Mouse (Mus musculus): ENCODE data around the gene Ywhae.

The Ywhae gene

DNA sequence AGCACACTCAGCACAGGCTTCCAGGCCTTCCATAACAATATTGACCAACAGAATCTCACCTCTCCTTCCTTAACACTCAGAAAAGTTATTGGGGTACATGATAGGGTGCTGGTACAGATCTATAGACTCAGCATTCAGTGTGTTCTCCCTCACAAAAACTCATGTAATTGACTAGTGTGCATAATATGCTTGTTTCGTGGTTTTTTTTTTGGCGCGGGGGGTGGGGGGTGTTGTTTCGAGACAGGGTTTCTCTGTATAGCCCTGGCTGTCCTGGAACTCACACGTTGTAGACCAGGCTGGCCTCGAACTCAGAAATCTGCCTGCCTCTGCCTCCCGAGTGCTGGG, 5.8 kb downstream of the Ywhae start:
- DNase-seq: no peak

GRCm38 (mm10) chr11:75740204-75740603, 7.5 kb downstream of the Ywhae start:
- no peak for DNase-seq

DNA sequence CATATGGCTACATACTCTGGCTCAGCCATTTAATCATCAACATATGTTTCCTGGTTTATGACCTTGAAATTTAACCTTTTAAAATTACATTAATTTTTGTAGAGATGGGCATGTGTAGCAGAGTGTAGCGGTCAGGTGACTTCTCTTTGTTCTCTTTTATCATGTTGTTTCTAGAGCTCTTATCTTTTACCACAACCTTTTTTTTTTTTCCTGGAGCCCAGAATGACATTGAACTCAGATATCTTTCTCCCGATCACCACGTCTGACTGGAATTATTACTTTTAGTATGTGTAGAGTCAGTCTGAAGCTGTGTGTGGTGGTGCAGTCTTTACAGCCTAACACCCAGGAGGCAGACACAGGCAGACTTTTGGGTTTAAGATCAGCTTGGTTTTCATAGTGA, 8.9 kb downstream of the Ywhae start:
- no peak for DNase-seq

DNA sequence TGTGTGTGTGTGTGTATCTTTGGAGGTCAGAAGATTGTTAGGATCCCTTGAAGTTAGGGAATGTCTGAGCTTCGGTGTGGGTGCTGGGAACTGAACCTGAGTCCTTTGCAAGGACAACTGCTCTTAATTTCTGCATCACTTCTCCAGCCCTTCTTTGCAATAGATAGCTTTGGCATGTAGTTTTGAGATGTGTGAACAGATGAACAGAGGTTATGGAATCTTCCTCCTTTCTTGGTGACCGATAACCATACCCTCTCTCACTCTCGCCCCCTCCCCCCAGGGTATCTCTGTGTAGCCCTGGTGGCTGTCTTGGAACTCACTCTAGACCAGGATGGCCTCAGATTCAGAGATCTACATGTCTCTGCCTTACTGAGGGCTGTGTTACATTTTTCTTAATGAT, 12.1 kb downstream of the Ywhae start:
- DNase-seq: no peak

- DNase-seq: no peak
These were observed 17.9 kb downstream of the Ywhae start for GRCm38 (mm10) chr11:75750537-75750936.

- DNase-seq: no peak
These were observed 18.4 kb downstream of the Ywhae start for GRCm38 (mm10) chr11:75751082-75751481.

DNA sequence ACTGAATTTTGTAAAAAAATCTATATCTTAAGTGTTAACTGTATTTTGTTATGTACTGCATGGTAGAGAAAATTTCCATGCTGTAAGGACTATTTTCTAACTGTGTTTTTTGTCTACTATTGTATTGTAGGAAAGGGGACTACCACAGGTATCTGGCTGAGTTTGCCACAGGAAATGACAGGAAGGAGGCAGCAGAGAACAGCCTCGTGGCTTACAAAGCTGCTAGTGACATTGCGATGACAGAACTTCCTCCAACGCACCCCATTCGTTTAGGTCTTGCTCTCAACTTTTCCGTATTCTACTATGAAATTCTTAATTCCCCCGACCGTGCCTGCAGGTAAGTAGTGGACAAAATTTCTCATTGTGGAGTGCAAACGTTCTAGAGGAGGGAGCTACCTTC, 24.0 kb downstream of the Ywhae start:
- no peak for DNase-seq

GRCm38 (mm10) chr11:75758553-75758952, 25.9 kb downstream of the Ywhae start:
- DNase-seq: no peak

DNA sequence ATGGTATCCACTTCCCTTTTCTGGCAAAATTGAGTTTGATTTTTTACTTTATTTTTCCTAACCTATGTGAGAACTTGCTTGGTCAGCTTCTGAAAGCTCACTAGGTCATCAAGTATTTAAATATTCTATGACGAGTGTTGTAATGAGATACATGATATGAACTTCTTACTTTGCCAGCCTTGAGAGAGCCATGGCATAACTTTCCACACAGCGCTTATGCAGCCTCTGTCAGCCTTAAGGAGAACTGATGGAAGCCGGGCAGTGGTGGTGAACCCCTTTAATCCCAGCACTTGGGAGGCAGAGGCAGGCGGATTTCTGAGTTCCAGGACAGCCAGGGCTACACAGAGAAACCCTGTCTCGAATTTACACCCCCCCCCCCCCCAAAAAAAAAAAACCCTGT, 28.1 kb downstream of the Ywhae start:
- no peak for DNase-seq

- no peak for DNase-seq
These were observed 30.0 kb downstream of the Ywhae start for GRCm38 (mm10) chr11:75762708-75763107.

DNA sequence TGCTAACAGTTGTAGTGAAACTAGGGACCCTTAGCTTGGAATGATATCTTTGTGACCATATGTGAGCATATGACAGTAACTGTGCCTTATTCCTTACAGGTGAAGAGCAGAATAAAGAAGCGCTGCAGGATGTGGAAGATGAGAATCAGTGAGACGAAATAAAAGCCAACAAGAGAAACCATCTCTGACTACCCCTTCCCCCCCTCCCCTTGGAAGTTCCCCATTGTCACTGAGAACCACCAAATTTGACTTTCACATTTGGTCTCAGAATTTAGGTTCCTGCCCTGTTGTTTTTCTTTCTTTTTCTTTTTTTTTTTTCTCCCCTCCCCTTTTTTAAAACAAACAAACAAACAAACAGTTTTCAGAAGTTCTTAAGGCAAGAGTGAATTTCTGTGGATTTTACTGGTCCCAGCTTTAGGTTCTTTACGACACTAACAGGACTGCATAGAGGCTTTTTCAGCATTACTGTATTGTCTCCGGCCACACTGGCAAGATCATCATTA, 31.9 kb downstream of the Ywhae start:
- no peak for DNase-seq

GRCm38 (mm10) chr11:75765161-75765560, 32.5 kb downstream of the Ywhae start:
- no peak for DNase-seq

DNA sequence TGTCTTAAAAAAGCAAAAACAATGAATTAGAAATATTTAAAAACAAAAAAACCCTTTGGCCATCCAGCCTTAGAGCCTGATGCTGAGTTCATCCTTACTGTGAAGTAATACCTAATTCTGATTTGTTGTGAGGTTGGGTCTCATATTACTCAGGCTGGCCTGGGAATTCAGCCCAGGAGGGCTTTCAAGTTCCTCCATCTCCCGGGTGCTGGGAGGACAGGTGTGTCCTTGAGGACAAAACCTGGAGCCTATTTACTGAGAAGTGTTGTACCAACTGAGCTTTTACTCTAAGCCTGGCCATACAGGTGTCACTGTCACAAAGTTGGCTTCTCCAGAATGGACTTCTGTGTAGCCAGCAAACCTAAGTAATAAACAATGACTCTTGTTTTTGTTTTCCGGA, 34.3 kb downstream of the Ywhae start:
- DNase-seq: no peak

GRCm38 (mm10) chr11:75768091-75768989, 35.7 kb downstream of the Ywhae start:
- no peak for DNase-seq

GRCm38 (mm10) chr11:75769206-75769605, 36.5 kb downstream of the Ywhae start:
- DNase-seq: peak; percentile 92

DNA sequence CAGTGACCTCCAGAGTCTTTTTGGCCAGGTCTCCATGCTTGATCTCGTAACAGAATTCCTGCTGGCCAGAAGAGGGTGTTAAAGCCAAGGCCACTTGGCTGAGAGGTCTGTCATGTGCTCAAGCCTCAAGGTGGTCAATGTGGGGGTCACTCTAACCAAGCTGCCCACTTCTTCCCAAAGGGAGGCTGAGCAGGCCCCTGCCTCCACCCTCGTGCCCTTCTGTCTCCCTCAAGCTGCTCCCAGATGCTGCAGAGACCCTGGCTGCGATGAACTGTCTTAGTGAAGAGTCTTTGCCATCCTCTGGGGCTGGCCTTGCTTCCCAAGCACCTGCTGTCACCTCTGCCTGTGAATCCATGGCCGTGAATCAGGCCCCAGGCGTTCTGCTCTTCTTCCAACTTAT, 39.9 kb downstream of the Ywhae start:
- DNase-seq: no peak

DNA sequence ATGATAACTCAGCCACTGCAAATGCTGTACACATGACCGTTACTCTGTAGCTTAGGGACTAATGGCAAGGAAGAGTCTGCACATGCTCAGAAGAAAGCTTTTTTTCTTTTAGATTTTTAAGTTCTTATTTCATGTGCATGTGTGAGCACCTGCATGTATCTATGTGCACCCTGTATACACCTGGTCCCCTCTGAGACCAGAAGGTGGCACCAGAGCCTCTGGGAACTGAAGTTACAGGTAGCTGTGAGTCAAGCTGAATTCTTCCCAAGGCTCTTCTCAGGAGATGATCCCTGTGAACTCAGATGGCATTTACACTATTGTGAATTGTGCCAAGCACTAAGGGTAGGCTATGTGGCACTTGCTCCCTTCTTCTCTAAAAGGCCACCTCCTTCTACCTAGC, 43.2 kb downstream of the Ywhae start:
- DNase-seq: no peak

DNA sequence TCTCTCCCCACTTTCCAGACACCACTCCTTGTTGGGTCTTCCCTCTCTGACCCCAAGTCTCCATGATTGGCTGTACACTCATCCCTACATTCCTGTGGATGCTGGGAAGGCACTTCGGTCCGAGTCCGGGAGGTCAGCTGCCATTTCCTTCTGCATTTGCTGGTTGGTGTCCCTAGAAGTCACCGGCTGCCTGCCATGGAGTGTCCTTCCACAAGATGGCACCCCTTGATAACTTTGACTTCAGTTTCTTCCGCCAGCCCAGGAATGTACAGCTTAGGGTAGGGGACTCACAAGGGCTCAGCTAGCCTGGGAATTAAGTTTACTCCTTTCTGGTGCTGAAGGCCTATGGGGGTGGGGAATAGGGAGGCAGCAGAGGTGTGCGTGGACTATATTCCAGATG, 49.2 kb downstream of the Ywhae start:
- DNase-seq: peak; percentile 78

- no peak for DNase-seq
These were observed 51.1 kb downstream of the Ywhae start for GRCm38 (mm10) chr11:75783799-75784198.

DNA sequence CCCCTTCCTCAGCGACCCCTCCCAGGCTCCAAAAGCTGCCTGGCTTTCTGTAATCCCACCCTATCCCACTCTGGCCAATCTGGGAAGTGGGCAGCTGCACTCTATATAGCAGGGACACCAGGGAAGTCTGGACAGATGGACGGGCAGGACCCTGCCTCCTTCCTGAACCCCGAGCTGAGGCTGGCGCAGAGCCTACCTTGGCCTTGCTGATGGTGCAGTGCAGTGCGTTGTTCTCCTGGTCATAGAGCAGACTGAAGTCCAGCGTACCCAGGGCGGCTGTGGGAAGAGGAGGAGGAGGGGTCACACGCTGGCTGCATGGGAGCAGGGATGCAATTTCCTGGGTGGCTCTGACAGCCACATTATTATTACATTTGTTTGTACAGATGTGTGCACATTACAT, 53.2 kb downstream of the Ywhae start:
- DNase-seq: no peak

DNA sequence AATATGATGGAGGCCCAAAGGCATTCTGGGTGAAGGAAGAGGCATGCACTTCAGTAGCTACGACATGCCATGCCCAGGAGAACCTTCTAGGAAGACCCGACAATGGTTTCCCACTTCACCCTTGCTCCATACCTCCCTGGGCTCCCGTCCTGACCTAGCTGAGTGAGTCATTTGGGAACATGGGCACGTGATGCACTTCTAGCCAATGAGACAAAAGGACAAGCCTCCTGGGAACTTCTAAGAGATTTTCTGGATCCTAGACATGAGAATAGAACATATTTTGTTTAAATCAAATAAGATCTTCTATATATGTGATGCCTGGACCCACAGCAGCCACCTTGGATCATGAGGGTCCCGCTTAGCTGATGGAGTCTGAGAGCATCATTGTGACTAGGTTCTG, 59.9 kb downstream of the Ywhae start:
- DNase-seq: no peak

- DNase-seq: peak; percentile 68
These were observed 60.7 kb downstream of the Ywhae start for GRCm38 (mm10) chr11:75793351-75793750.

DNA sequence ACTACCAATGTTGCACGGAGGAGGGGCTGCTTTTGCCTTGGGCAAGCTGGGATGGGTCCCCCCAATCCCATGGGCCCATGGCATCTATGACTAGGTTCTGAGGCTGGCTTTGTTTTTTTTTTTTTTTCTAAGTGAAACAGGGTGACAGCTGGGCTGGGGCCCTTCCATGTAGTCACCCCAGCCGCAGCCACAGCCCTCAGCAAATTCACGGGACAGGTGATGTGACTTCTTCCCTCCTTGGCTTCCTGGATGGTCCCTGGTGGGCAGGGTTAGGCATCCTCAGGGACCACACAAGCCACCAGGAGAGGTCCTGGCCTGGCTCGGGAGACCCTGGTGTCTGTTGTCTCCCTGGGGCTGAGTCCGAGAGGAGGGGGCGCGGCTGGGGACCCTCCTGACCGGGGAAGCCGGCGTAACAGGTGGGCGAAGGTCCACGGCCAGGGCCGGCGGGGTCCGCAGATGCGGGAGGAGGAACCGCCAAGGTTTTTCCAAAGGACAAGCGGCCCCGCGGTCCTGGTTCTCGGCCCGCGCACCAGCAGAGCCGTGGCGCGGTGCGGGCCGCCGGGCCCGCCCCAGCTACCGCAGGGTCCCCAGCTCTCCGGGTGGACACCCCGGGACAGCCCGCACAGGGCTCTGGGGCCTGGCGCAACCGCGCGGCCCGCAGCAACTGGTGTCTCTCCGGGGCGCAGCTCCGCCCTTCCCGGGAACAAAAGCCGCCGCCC, 62.1 kb downstream of the Ywhae start:
- no peak for DNase-seq

DNA sequence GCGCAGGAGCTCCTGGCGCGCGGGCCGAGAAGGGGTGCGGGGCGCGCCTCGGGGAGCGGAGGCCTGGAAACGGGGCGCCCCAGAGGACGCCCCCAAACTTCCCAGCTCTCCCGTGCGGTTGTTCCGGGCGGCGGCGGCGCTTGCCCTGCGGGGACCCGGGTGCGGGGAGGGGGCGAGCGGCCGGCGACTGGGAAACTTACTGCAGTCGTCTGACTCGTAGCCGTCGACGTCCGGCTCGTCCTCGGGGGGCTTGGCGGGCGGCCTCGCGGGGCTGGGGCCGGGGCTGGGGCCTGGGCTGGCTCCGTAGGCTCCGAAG, 62.6 kb downstream of the Ywhae start:
- DNase-seq: peak; percentile 41

Measured in retina, postnatal 1 day (tissue).